Mouse (Mus musculus) embryonic fibroblast, embryonic 13.5 days (primary cell): ENCODE measurements around the gene Lamc3.

Source experiments
- CTCF ChIP-seq: IDR thresholded peaks from 2 replicates; pipeline ENCODE4 v1.5.1; 2011; ENCODE audit warnings: mild to moderate bottlenecking, control low read depth, low read length, moderate library complexity, borderline replicate concordance; ENCODE audit not compliant: insufficient read depth
- POLR2A ChIP-seq: IDR thresholded peaks from 2 replicates; pipeline ENCODE4 v1.6.1; 2011; ENCODE audit warnings: low read depth, mild to moderate bottlenecking, control low read depth, low read length, moderate library complexity

- no peak for TF ChIP-seq CTCF
- TF ChIP-seq POLR2A: no peak
Observed at GRCm38 (mm10) chr2:31996060-31996459, 109.0 kb downstream of the Lamc3 start.
